Mouse (Mus musculus) heart, embryonic 12.5 days (tissue): ENCODE measurements at regions not wholly inside any gene's neighbourhood (a gene's known extent, or its start where the extent isn't known, plus 50 kb on each side); places are given as distances from the start of the nearest gene placed in this dataset.

Source experiments
- ATAC-seq: fragments of 200-750 bp; cut with Nextera tagmentation; 2 replicates; pipeline ENCODE4 v1.8.0; 2017; ENCODE audit warnings: moderate TSS enrichment, moderate library complexity; ENCODE audit not compliant: insufficient number of reproducible peaks, low FRiP score
- H3K27ac ChIP-seq: fragments of 300-500 bp; sonication (generic); 2 replicates; pipeline ENCODE4 v1.5.1; 2016; ENCODE audit warnings: mild to moderate bottlenecking, moderate library complexity; ENCODE audit not compliant: poor library complexity, severe bottlenecking
- H3K27me3 ChIP-seq: fragments of 300-500 bp; sonication (generic); replicated peaks from 2 replicates; pipeline ENCODE4 v1.6.1; 2016; ENCODE audit warnings: mild to moderate bottlenecking, moderate library complexity
- H3K36me3 ChIP-seq: fragments of 300-500 bp; sonication (generic); 2 replicates; pipeline ENCODE4 v1.6.1; 2016; ENCODE audit warnings: mild to moderate bottlenecking, moderate library complexity
- H3K4me1 ChIP-seq: fragments of 300-500 bp; sonication (generic); replicated peaks from 2 replicates; pipeline ENCODE4 v1.6.1; 2016; ENCODE audit warnings: mild to moderate bottlenecking
- H3K4me2 ChIP-seq: fragments of 300-500 bp; sonication (generic); 2 replicates; pipeline ENCODE4 v1.6.1; 2016; ENCODE audit warnings: mild to moderate bottlenecking, moderate library complexity
- H3K4me3 ChIP-seq: fragments of 300-500 bp; sonication (generic); 2 replicates; pipeline ENCODE4 v1.5.1; 2016; ENCODE audit warnings: mild to moderate bottlenecking
- H3K9ac ChIP-seq: fragments of 300-500 bp; sonication (generic); 2 replicates; pipeline ENCODE4 v1.6.1; 2016; ENCODE audit warnings: mild to moderate bottlenecking, moderate library complexity
- H3K9me3 ChIP-seq: fragments of 300-500 bp; sonication (generic); replicated peaks from 2 replicates; pipeline ENCODE4 v1.6.1; 2016; ENCODE audit warnings: mild to moderate bottlenecking, moderate library complexity
- WGBS: fragments of 180-500 bp; shearing (Covaris S2); methylation state at CpG from one replicate; pipeline ENCODE4 v1.1.7; 2016; 5-methylcytosine and 5-hydroxymethylcytosine counted together

- Histone ChIP-seq H3K36me3 (no peaks in the 10 kb centered on the region), H3K4me2 (no peak overlapping the region), H3K27ac (no peak overlapping the region), H3K4me1 (peaks cover 17% of the 10 kb centered on the region), H3K27me3 (no peaks in the 10 kb centered on the region), H3K9me3 (peaks cover 8% of the 10 kb centered on the region), H3K9ac (no peak overlapping the region), H3K4me3 (no peak overlapping the region)
- 79% methylated on average over 8 of the region's 8 CpGs for WGBS
- no peak for ATAC-seq
These were observed 158.2 kb downstream of the Tomm20 start for GRCm38 (mm10) chr8:126787398-126787797.

GRCm38 (mm10) chr8:126785211-126785610 lies 160.4 kb downstream of the Tomm20 start:
- Histone ChIP-seq H3K27me3 (no peaks in the 10 kb centered on the region), H3K9ac (no peak overlapping the region), H3K36me3 (no peaks in the 10 kb centered on the region), H3K4me1 (peaks cover 17% of the 10 kb centered on the region), H3K9me3 (peaks cover 8% of the 10 kb centered on the region), H3K4me3 (no peak overlapping the region), H3K4me2 (no peak overlapping the region), H3K27ac (no peak overlapping the region)
- ATAC-seq: no peak
- WGBS: 83% methylated on average over 3 of the region's 3 CpGs

GRCm38 (mm10) chr8:126784604-126785003 lies 161.0 kb downstream of the Tomm20 start:
- ATAC-seq: no peak
- peaks cover 17% of the 10 kb centered on the region for H3K4me1 ChIP-seq
- peaks cover 8% of the 10 kb centered on the region for H3K9me3 ChIP-seq
- no peak overlapping the region for H3K9ac ChIP-seq
- H3K4me3 ChIP-seq: no peak overlapping the region
- no peaks in the 10 kb centered on the region for H3K36me3 ChIP-seq
- no peaks in the 10 kb centered on the region for H3K27me3 ChIP-seq
- H3K4me2 ChIP-seq: no peak overlapping the region
- 77% methylated on average over 4 of the region's 4 CpGs for WGBS
- no peak overlapping the region for H3K27ac ChIP-seq

- no peak for ATAC-seq
- H3K36me3 ChIP-seq: no peaks in the 10 kb centered on the region
- H3K9me3 ChIP-seq: peaks cover 8% of the 10 kb centered on the region
- H3K9ac ChIP-seq: no peak overlapping the region
- H3K4me2 ChIP-seq: no peak overlapping the region
- H3K4me3 ChIP-seq: no peak overlapping the region
- 75% methylated on average over 12 of the region's 12 CpGs for WGBS
- H3K27me3 ChIP-seq: no peaks in the 10 kb centered on the region
- H3K27ac ChIP-seq: no peak overlapping the region
- H3K4me1 ChIP-seq: peaks cover 13% of the 10 kb centered on the region
These were observed 161.8 kb downstream of the Tomm20 start for GRCm38 (mm10) chr8:126783703-126784440.

GRCm38 (mm10) chr8:126778673-126779072 lies 167.0 kb downstream of the Tomm20 start:
- no peaks in the 10 kb centered on the region for H3K4me1 ChIP-seq
- no peak overlapping the region for H3K4me2 ChIP-seq
- H3K9ac ChIP-seq: no peak overlapping the region
- WGBS: 76% methylated on average over 7 of the region's 7 CpGs
- no peak for ATAC-seq
- H3K9me3 ChIP-seq: no peaks in the 10 kb centered on the region
- no peak overlapping the region for H3K27ac ChIP-seq
- no peaks in the 10 kb centered on the region for H3K36me3 ChIP-seq
- H3K27me3 ChIP-seq: no peaks in the 10 kb centered on the region
- H3K4me3 ChIP-seq: no peak overlapping the region

- no peak overlapping the region for H3K4me3 ChIP-seq
- H3K36me3 ChIP-seq: no peaks in the 10 kb centered on the region
- no peak overlapping the region for H3K27ac ChIP-seq
- H3K9me3 ChIP-seq: no peaks in the 10 kb centered on the region
- no peaks in the 10 kb centered on the region for H3K27me3 ChIP-seq
- no peaks in the 10 kb centered on the region for H3K4me1 ChIP-seq
- 77% methylated on average over 7 of the region's 7 CpGs for WGBS
- H3K9ac ChIP-seq: no peak overlapping the region
- H3K4me2 ChIP-seq: no peak overlapping the region
- no peak for ATAC-seq
These were observed 167.5 kb downstream of the Tomm20 start for GRCm38 (mm10) chr8:126778131-126778530.

GRCm38 (mm10) chr8:126776605-126777469 lies 168.8 kb downstream of the Tomm20 start:
- Histone ChIP-seq H3K4me1 (peaks cover 8% of the 10 kb centered on the region), H3K36me3 (no peaks in the 10 kb centered on the region), H3K9ac (no peak overlapping the region), H3K4me3 (no peak overlapping the region), H3K27ac (no peak overlapping the region), H3K9me3 (no peaks in the 10 kb centered on the region), H3K4me2 (no peak overlapping the region), H3K27me3 (no peaks in the 10 kb centered on the region)
- no peak for ATAC-seq
- 80% methylated on average over 11 of the region's 11 CpGs for WGBS

- Histone ChIP-seq H3K4me2 (no peak overlapping the region), H3K4me1 (peaks cover 8% of the 10 kb centered on the region), H3K27me3 (no peaks in the 10 kb centered on the region), H3K9ac (no peak overlapping the region), H3K9me3 (no peaks in the 10 kb centered on the region), H3K27ac (no peak overlapping the region), H3K36me3 (no peaks in the 10 kb centered on the region), H3K4me3 (no peak overlapping the region)
- no peak for ATAC-seq
- 78% methylated on average over 3 of the region's 3 CpGs for WGBS
These were observed 170.3 kb downstream of the Tomm20 start for GRCm38 (mm10) chr8:126775334-126775733.

- no peaks in the 10 kb centered on the region for H3K9me3 ChIP-seq
- H3K27me3 ChIP-seq: no peaks in the 10 kb centered on the region
- H3K36me3 ChIP-seq: no peaks in the 10 kb centered on the region
- WGBS: 79% methylated on average over 7 of the region's 7 CpGs
- H3K4me2 ChIP-seq: no peak overlapping the region
- no peak for ATAC-seq
- no peak overlapping the region for H3K4me3 ChIP-seq
- peaks cover 8% of the 10 kb centered on the region for H3K4me1 ChIP-seq
- H3K27ac ChIP-seq: no peak overlapping the region
- H3K9ac ChIP-seq: no peak overlapping the region
These were observed 170.8 kb downstream of the Tomm20 start for GRCm38 (mm10) chr8:126774816-126775215.

- no peak for ATAC-seq
- no peaks in the 10 kb centered on the region for H3K27me3 ChIP-seq
- 82% methylated on average over 11 of the region's 11 CpGs for WGBS
These were observed 172.9 kb downstream of the Tomm20 start for GRCm38 (mm10) chr8:126772748-126773147.

GRCm38 (mm10) chr8:126772194-126772593 lies 173.4 kb downstream of the Tomm20 start:
- no peaks in the 10 kb centered on the region for H3K36me3 ChIP-seq
- peaks cover 14% of the 10 kb centered on the region for H3K4me1 ChIP-seq
- no peak overlapping the region for H3K4me2 ChIP-seq
- no peaks in the 10 kb centered on the region for H3K27me3 ChIP-seq
- H3K27ac ChIP-seq: no peak overlapping the region
- H3K9ac ChIP-seq: no peak overlapping the region
- peaks cover 8% of the 10 kb centered on the region; the same call in 1 of the 2 replicates for H3K9me3 ChIP-seq
- WGBS: 61% methylated on average over 7 of the region's 7 CpGs
- ATAC-seq: no peak
- H3K4me3 ChIP-seq: no peak overlapping the region

More at GRCm38 (mm10) chr8:126772748-126773147, 172.9 kb downstream of the Tomm20 start:
- Histone ChIP-seq H3K4me3 (no peak overlapping the region), H3K27ac (no peak overlapping the region), H3K9ac (no peak overlapping the region), H3K36me3 (no peaks in the 10 kb centered on the region), H3K4me2 (no peak overlapping the region), H3K9me3 (peaks cover 8% of the 10 kb centered on the region; the same call in 1 of the 2 replicates), H3K4me1 (peaks cover 8% of the 10 kb centered on the region)
